Mouse (Mus musculus) lung, adult 2 months (tissue): Measurements from ENCODE around the gene Fcrls.

Experiments used
- CTCF ChIP-seq: fragments of 200-500 bp; IDR thresholded peaks from 2 replicates; pipeline ENCODE4 v1.5.1; 2011; ENCODE audit warnings: mild to moderate bottlenecking, low read length, control low read depth; ENCODE audit not compliant: insufficient read depth
- POLR2A ChIP-seq: fragments of 200-500 bp; IDR thresholded peaks from 2 replicates; pipeline ENCODE4 v1.6.1; 2011; ENCODE audit warnings: low read depth, mild to moderate bottlenecking, control low read depth, low read length, borderline replicate concordance; ENCODE audit errors: extremely low read depth

DNA sequence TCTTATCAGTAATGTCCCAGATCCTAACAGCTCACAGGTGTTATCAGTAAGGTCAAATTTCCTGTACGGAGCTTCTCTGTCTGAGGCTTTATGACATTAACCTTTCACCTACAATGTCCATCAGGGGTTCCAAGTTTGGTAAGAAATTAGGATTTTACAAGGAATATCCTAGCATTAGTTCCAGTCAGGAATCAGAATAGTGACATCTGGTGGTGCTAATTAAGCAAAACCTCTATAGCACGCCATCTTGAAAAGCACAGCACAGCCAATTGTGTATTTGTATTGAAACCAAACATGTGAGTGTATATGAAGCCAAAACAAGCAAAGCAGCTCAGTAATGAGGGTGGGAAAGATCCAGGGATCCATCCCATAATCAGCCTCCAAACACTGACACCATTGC, 46.4 kb upstream of the Fcrls start:
- no peak for TF ChIP-seq CTCF
- no peak for TF ChIP-seq POLR2A
